Comparison of ENCODE assay signal across 28 mouse cellular contexts in genomic region chr2:43987919-43988318, GRCm38 (mm10).
DNase-seq lines count a peak whose midpoint lies in the region; ATAC-seq and TF ChIP-seq lines count a peak whose summit lies in the region.
"Had no signal": no experiment of that assay in that cellular context is flagged by ENCODE, and none has a peak within 500 bp of the region (broad histone marks: within the 10 kb centered on the region; RNA-seq: fewer than 3 reads in every experiment).

No protein-coding gene starts in this region.

- no peak overlapping the region for H3K4me3 ChIP-seq in cerebellum, adult 2 months (replicated peaks; ENCODE audit: insufficient read depth, low read depth, low read length)
- H3K4me3 ChIP-seq in forebrain, embryonic 16.5 days (replicated peaks; ENCODE audit: low read length): no peak overlapping the region
- no peak overlapping the region for H3K4me3 ChIP-seq in forebrain, embryonic 13.5 days
- H3K4me3 ChIP-seq in midbrain, embryonic 13.5 days (replicated peaks): no peak overlapping the region
- H3K4me3 ChIP-seq in midbrain, embryonic 14.5 days (replicated peaks; ENCODE audit: low read depth, low read length): no peak overlapping the region
- H3K4me3 ChIP-seq: embryonic facial prominence, embryonic 10.5 days; embryonic facial prominence, embryonic 13.5 days; erythroblast, embryonic 14.5 days; gastrocnemius, adult 2 months; heart, embryonic 12.5 days; heart, embryonic 15.5 days; hindbrain, embryonic 10.5 days; hindbrain, embryonic 13.5 days; intestine, embryonic 15.5 days had no signal

- H3K9ac ChIP-seq in forebrain, embryonic 16.5 days (replicated peaks; ENCODE audit: low read depth, low read length): no peak overlapping the region
- no peak overlapping the region for H3K9ac ChIP-seq in forebrain, embryonic 13.5 days
- no peak overlapping the region for H3K9ac ChIP-seq in midbrain, embryonic 13.5 days (replicated peaks)
- H3K9ac ChIP-seq in midbrain, embryonic 14.5 days (replicated peaks; ENCODE audit: low read length): no peak overlapping the region
- H3K9ac ChIP-seq: embryonic facial prominence, embryonic 13.5 days; heart, embryonic 12.5 days; heart, embryonic 15.5 days; hindbrain, embryonic 13.5 days; intestine, embryonic 15.5 days had no signal

- H3K27me3 ChIP-seq in cerebellum, adult 2 months (ENCODE audit: control insufficient read depth, insufficient read depth, low read length): no peaks in the 10 kb centered on the region
- no peaks in the 10 kb centered on the region for H3K27me3 ChIP-seq in forebrain, embryonic 16.5 days (replicated peaks; ENCODE audit: control insufficient read depth, insufficient read depth, low read length)
- no peaks in the 10 kb centered on the region for H3K27me3 ChIP-seq in forebrain, embryonic 13.5 days
- no peaks in the 10 kb centered on the region for H3K27me3 ChIP-seq in midbrain, embryonic 13.5 days
- H3K27me3 ChIP-seq in midbrain, embryonic 14.5 days (ENCODE audit: control insufficient read depth, insufficient read depth, low read length): no peaks in the 10 kb centered on the region
- H3K27me3 ChIP-seq: embryonic facial prominence, embryonic 13.5 days; heart, embryonic 12.5 days; heart, embryonic 15.5 days; hindbrain, embryonic 13.5 days; intestine, embryonic 15.5 days had no signal

- no peak for TF ChIP-seq POLR2A in cerebellum, adult 2 months (IDR thresholded peaks at IDR 0.05; ENCODE audit: borderline replicate concordance, insufficient read depth, low read length)
- no peak for TF ChIP-seq POLR2A in brain, embryonic 14.5 days (IDR thresholded peaks at IDR 0.05; ENCODE audit: borderline replicate concordance, extremely low read depth, insufficient read depth, insufficient read length, poor library complexity, severe bottlenecking)

- no peak for ATAC-seq in forebrain, embryonic 16.5 days
- ATAC-seq in forebrain, embryonic 13.5 days: no peak
- ATAC-seq in midbrain, embryonic 13.5 days: 0 out of 2 replicates have a peak, but pooled peaks have one; percentile 60
- ATAC-seq in midbrain, embryonic 14.5 days (ENCODE audit: low FRiP score, low TSS enrichment): no peak
- ATAC-seq: activated CD4-positive, CD25-positive, alpha-beta regulatory T cell, adult 4 months; hindbrain, embryonic 16.5 days; intestine, embryonic 15.5 days had no signal

- H3K27ac ChIP-seq in cerebellum, adult 2 months (ENCODE audit: insufficient read depth, low read length): no peak overlapping the region
- peak overlapping the region; percentile 47; the same call in 1 of the 2 replicates for H3K27ac ChIP-seq in forebrain, embryonic 16.5 days (ENCODE audit: low read length)
- no peak overlapping the region for H3K27ac ChIP-seq in forebrain, embryonic 13.5 days
- H3K27ac ChIP-seq in midbrain, embryonic 13.5 days: no peak overlapping the region
- no peak overlapping the region for H3K27ac ChIP-seq in midbrain, embryonic 14.5 days (replicated peaks; ENCODE audit: low read depth, low read length)
- H3K27ac ChIP-seq: embryonic facial prominence, embryonic 10.5 days; embryonic facial prominence, embryonic 13.5 days; gastrocnemius, adult 2 months; heart, embryonic 15.5 days; hindbrain, embryonic 10.5 days; hindbrain, embryonic 13.5 days; intestine, embryonic 15.5 days had no signal

- no peaks in the 10 kb centered on the region for H3K36me3 ChIP-seq in forebrain, embryonic 16.5 days (ENCODE audit: control insufficient read depth, insufficient read depth)
- H3K36me3 ChIP-seq in forebrain, embryonic 13.5 days (ENCODE audit: poor library complexity, severe bottlenecking): no peaks in the 10 kb centered on the region
- H3K36me3 ChIP-seq in midbrain, embryonic 13.5 days: no peaks in the 10 kb centered on the region
- no peaks in the 10 kb centered on the region for H3K36me3 ChIP-seq in midbrain, embryonic 14.5 days (ENCODE audit: control insufficient read depth, insufficient read depth, low read length)
- H3K36me3 ChIP-seq: embryonic facial prominence, embryonic 10.5 days; embryonic facial prominence, embryonic 13.5 days; heart, embryonic 12.5 days; heart, embryonic 15.5 days; hindbrain, embryonic 10.5 days; hindbrain, embryonic 13.5 days; intestine, embryonic 15.5 days had no signal

- peak; percentile 8 for DNase-seq in cerebellum, adult 9-10 months
- DNase-seq in cerebellum, adult 2 months: no peak
- DNase-seq in midbrain, embryonic 14.5 days: no peak
- DNase-seq in brain, embryonic 14.5 days (ENCODE audit: low read depth): peak; percentile 58
- DNase-seq: adrenal gland, adult 8-10 months; adrenal gland, postnatal 25 days; cerebellum, adult 18-20 months; cerebellum, postnatal 10 days; cerebellum, postnatal 36 days; embryo, embryonic 11 days; gastrocnemius, adult 2 months; gastrocnemius, postnatal 14 days; heart, adult 11 months; heart, postnatal 10 days; heart, postnatal 36 days had no signal

- TF ChIP-seq CTCF in cerebellum, adult 2 months (IDR thresholded peaks at IDR 0.05; ENCODE audit: borderline replicate concordance, insufficient read depth, low read depth, low read length): no peak
- no peak for TF ChIP-seq CTCF in brain, embryonic 14.5 days (IDR thresholded peaks at IDR 0.05; ENCODE audit: borderline replicate concordance, extremely low read depth, insufficient read depth, insufficient read length)

- no peak overlapping the region for H3K4me2 ChIP-seq in forebrain, embryonic 16.5 days (ENCODE audit: low read length)
- H3K4me2 ChIP-seq in forebrain, embryonic 13.5 days: no peak overlapping the region
- H3K4me2 ChIP-seq in midbrain, embryonic 13.5 days (replicated peaks): no peak overlapping the region
- H3K4me2 ChIP-seq in midbrain, embryonic 14.5 days (ENCODE audit: low read length): no peak overlapping the region
- H3K4me2 ChIP-seq: embryonic facial prominence, embryonic 13.5 days; heart, embryonic 12.5 days; heart, embryonic 15.5 days; hindbrain, embryonic 13.5 days; intestine, embryonic 15.5 days had no signal

- no peaks in the 10 kb centered on the region; the same call in 1 of the 2 replicates for H3K4me1 ChIP-seq in cerebellum, adult 2 months (ENCODE audit: control insufficient read depth, insufficient read depth, low read length)
- H3K4me1 ChIP-seq in forebrain, embryonic 16.5 days (replicated peaks; ENCODE audit: control insufficient read depth, insufficient read depth, low read length): peaks cover 9% of the 10 kb centered on the region
- H3K4me1 ChIP-seq in forebrain, embryonic 13.5 days: no peaks in the 10 kb centered on the region
- peaks cover 7% of the 10 kb centered on the region for H3K4me1 ChIP-seq in midbrain, embryonic 13.5 days (replicated peaks)
- H3K4me1 ChIP-seq in midbrain, embryonic 14.5 days (ENCODE audit: control insufficient read depth, insufficient read depth, low read length): peaks cover 5% of the 10 kb centered on the region; the same call in 1 of the 2 replicates
- H3K4me1 ChIP-seq: embryonic facial prominence, embryonic 10.5 days; embryonic facial prominence, embryonic 13.5 days; heart, embryonic 12.5 days; heart, embryonic 15.5 days; hindbrain, embryonic 10.5 days; intestine, embryonic 15.5 days had no signal

- 95% methylated on average over 3 of the region's 3 CpGs for WGBS in cerebellum, adult 2 months
- WGBS in forebrain, embryonic 16.5 days: 68% methylated on average over 3 of the region's 3 CpGs
- WGBS in forebrain, embryonic 13.5 days: 71% methylated on average over 3 of the region's 3 CpGs
- WGBS in midbrain, embryonic 13.5 days: 56% methylated on average over 3 of the region's 3 CpGs
- WGBS in midbrain, embryonic 14.5 days: 57% methylated on average over 3 of the region's 3 CpGs

- H3K9me3 ChIP-seq in forebrain, embryonic 16.5 days (ENCODE audit: control insufficient read depth, low read length): no peaks in the 10 kb centered on the region
- H3K9me3 ChIP-seq in forebrain, embryonic 13.5 days (replicated peaks): no peaks in the 10 kb centered on the region
- H3K9me3 ChIP-seq in midbrain, embryonic 13.5 days: no peaks in the 10 kb centered on the region
- H3K9me3 ChIP-seq in midbrain, embryonic 14.5 days (ENCODE audit: control insufficient read depth, low read length): no peaks in the 10 kb centered on the region
- H3K9me3 ChIP-seq: embryonic facial prominence, embryonic 10.5 days; embryonic facial prominence, embryonic 13.5 days; heart, embryonic 12.5 days; heart, embryonic 15.5 days; hindbrain, embryonic 10.5 days; hindbrain, embryonic 13.5 days; intestine, embryonic 15.5 days had no signal

Comparison
In these comparisons a context has a peak if more than half of its experiments do, and no peak if none do; other contexts are left out.
1. DNase-seq: peak in cerebellum, adult 9-10 months (single experiment) and brain, embryonic 14.5 days (single experiment); none in cerebellum, adult 2 months (0 of 2) and midbrain, embryonic 14.5 days (single experiment).